Mouse (Mus musculus): ENCODE results near the gene 2310034C09Rik.
"Not testable (repeated sequence)": the region's sequence is repeated elsewhere in the genome, so short reads cannot be mapped to it uniquely, and the experiment has no call there.

The 2310034C09Rik gene

DNA sequence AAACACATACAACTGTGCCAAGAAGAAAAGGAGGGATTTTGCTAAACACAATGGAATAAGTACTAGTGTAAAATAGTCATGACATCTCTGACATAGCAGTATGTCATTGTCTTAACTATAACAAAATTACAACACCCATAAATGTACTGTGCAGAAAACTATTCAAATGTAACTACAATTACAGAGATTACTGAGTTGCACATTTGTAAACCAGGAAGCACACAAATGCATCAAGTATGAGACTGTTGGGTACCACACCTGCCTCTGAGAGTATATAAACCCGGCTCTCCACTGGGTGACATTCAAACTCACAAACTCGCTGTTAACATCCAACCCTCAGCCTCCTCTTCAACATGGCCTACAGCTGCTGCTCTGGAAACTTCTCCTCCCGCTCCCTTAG is at the start of gene 2310034C09Rik:
TSS of gene 2310034C09Rik (plus strand) at position 301 of the 400 bp plus-strand sequence.
- in situ Hi-C loops (cut with MboI): not testable (repeated sequence)

DNA sequence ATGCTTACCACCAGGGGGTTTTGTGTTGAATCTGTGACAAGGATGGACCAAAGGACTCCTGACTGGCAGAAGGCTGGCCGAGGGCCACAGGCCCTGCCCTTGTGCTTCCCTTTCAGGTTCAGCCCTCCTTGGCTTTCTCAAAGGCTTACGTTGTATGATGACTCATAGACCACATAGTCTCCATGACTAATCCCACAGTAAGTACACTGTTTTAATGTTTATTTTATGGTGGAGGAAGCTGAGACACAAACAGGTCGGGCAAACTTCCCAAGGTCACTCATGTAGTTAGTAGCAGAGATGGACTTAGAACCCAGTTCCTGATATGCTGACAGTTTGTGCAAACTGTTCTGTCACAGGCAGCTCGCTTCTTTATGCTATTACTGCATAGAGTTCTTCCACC is 47.9 kb upstream of the 2310034C09Rik start:
- in situ Hi-C loops (cut with MboI): no loop called here

DNA sequence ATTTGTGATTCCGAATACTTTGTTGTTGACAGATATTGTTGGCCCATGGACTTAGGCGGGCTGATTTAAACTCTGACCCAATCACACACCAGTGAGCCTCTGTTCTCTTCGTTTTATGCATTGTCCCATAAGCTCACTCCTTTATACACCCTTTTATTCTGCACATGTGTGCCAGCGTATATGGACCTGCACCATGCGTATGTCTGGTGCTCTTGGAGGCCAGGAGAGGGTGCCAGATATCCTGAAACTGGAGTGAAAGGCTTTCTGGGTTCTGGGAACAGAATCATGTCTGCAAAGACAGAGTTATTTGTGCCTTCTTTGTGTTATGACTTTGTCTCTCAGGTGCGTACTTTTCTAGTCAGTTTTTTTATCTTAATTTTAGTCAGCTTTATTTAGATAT is 47.4 kb upstream of the 2310034C09Rik start:
- in situ Hi-C loops (cut with MboI): no loop called here

DNA sequence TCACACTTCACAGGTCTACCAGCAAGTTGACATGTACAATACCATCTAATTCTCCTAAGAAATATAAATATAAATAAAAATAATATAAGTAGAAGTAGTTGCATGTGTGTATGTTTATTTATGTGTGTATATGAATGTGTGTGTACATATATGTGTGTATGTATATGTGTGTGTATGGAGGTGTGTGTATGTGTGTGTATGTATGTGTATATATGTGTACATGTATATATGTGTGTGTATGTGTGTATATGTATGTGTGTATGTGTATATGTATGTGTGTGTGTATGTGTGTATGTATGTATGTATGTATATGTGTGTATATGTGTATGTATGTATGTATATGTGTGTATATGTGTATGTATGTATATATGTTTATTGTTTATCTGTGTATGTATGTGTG is 42.1 kb upstream of the 2310034C09Rik start:
- in situ Hi-C loops (cut with MboI): no loop called here

DNA sequence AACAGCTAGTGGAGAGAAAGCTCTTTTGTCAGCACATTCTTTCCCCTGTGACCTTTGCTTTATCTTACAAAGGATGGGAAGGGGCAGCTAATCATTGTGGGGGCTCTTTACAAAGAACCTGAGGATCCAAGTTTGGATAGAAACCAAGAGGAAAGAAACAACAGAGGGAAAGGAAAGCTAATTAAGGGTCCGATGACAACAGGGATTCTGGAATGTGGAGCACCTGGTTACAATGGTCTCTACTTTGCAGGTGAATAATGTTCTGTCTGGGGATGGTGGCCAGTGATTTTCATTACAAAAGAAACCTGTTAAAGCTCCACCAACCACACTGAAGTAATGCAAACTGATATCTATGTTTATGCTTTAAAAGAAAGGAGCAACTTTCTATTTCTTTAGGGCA is 38.6 kb upstream of the 2310034C09Rik start:
- in situ Hi-C loops (cut with MboI): no loop called here

DNA sequence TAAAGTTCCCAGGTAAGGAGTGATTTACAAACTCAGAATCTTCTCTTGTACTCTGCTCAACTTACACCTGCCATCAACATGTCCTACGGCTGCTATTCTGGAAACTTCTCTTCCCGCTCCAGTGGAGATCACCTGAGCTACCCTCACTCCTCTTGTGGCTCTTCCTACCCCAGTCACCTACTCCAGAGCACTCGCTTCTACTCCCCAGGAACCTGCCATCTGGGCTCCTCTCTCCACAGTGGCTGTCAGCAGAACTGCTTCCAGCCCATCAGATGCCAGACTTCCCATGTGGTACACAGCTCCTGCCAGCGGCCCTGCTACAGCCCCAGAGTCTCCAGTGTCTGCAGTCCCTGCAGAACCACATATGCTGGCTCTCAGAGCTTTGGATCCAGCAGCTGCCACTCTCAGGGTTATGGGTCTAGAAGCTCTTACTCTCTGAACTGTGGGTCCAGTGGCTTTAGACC is 29.8 kb upstream of the 2310034C09Rik start, which contains the start of gene Krtap13-1:
TSS of gene Krtap13-1 (plus strand) at position 51 of the 464 bp plus-strand sequence.
- in situ Hi-C loops (cut with MboI): no loop called here

DNA sequence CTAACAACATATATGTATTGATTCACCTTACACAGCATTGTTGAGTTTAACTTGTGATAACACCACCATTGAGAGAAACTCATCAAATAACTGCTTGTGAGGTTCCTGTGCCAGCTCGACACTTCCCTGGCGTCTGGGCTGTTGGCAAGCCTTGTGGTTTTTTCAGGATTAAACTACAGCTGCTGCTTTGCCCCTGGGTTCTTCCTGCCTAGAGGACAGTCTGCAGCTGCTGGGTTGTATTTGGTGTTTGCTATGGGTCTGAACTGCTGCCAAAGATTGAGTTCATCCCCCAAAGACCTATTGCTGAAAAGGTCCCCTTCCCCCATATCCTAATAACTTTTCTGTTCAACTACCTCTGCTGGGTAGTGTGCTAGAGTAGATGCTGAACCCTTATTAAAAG is 23.3 kb upstream of the 2310034C09Rik start:
- in situ Hi-C loops (cut with MboI): no loop called here

DNA sequence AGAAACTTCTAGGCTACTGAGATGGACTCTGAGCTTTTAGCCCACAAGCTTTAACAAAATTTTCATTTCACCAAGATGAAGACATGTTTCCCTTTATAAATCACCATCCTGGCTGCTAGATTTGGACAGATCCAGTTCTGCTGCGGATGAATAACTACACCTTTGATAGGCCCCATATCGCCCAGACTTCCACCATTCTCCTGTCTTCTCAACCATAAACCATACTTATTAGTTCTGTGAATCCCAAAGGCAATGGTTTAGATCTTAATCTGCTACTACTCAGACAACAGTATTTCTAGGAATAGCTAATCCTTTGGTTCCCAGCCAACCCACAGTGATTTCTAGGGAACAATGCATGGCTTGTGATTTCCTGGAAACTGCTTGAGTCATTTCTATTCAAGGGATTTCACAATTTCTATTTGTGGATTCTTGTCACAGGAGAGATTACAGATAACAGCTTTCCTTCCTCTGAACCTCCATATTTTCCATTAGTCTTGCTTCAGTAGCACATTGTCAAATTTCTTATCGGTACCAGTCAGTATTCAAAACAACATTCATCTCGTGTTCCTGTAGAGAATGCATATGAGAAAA is 13.8 kb upstream of the 2310034C09Rik start:
- in situ Hi-C loops (cut with MboI): no loop called here

DNA sequence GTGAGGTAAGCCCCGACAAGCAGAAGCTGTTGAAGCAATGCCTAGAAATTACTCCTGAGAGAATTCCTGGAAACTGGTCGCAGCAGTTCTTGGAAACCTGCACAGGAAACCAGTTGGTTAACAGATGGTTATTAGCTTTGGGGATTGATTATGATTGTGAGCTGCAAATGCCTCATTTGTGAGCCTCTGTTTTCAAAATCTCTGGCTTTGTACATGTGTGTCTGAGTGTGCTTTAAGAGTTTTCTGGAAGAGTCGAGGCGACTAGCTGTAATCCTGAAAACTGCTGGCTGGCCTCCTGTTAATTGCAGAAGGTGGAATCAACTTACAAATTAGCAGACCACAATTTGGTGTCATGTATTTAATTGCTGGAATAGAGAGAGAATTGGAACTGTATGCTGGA is 10.7 kb upstream of the 2310034C09Rik start:
- in situ Hi-C loops (cut with MboI): no loop called here

DNA sequence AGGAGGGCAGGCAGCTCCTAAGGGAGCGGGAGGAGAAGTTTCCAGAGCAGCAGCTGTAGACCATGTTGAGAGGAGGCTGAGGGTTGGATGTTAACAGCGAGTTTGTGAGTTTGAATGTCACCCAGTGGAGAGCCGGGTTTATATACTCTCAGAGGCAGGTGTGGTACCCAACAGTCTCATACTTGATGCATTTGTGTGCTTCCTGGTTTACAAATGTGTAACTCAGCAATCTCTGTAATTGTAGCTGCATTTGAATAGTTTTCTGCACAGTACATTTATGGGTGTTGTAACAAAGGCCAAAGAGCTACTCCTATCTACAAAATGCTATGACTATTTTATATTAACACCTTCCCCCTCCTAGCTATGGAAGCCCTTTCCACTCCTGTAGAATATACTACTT is 7.1 kb upstream of the 2310034C09Rik start, which contains the start of gene Krtap13:
TSS of gene Krtap13 (minus strand) at position 101 of the 400 bp plus-strand sequence.
- in situ Hi-C loops (cut with MboI): not testable (repeated sequence)

DNA sequence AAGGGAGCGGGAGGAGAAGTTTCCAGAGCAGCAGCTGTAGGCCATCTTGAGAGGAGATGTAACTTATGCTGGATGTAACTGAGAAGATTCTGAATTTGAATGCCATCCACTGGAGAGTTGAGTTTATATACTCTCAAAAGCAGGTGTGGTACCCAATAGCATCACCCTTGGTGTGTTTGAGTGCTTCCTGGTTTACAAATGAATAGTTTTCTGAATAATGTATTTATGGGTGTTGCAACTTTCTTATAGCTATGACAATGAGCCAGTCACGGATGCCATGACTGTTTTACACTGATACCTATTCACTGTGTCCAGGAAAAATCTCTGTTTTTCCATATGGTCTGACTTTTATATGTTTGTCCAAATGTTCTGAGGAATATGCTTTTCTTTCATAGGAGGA is 15.5 kb downstream of the 2310034C09Rik start, which contains the start of gene 2310057N15Rik:
TSS of gene 2310057N15Rik (minus strand) at position 101 of the 400 bp plus-strand sequence.
- in situ Hi-C loops (cut with MboI): no loop called here

DNA sequence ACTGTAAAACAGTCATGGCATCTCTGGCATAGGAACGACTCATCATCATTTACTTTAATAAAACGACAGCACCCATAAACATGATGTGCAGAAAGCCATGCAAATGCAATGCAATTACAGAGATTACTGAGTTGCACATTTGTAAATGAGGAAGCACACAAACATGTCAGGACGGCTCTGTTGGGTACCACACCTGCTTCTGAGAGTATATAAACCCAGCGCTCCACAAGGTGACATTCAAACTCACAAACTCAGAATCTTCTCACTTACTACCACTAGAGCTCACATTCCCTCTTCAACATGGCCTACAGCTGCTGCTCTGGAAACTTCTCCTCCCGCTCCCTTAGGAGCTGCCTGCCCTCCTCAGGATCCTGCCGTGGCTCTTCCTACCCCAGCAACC is 18.9 kb downstream of the 2310034C09Rik start, which contains the start of gene Gm5965:
TSS of gene Gm5965 (plus strand) at position 301 of the 400 bp plus-strand sequence.
- in situ Hi-C loops (cut with MboI): no loop called here

DNA sequence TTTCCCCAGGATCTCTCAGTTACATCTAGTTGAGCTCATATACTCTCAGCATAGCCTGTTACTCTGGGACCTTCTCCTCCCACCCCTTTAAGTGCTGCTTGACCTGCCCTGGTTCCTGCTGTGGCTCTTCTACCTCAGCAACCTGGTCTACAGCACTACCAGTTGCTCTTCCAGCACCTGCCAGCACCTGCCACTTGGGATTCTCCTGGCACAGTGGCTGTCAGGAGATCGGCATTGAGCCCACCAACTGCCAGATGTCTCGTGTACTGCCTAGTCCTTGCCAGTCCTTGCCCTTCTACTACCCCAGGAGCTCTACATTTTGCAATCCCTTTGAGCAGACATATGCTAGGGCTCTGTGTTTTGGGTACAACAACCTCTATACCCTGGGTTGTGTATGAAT is 28.1 kb downstream of the 2310034C09Rik start:
- in situ Hi-C loops (cut with MboI): no loop called here
